In genomic region chr13:97201896-97202295, GRCm38 (mm10) we compare ENCODE assay signal across 20 mouse cellular contexts.
"Had no signal": no experiment of that assay in that cellular context is flagged by ENCODE, and none has a peak within 500 bp of the region (broad histone marks: within the 10 kb centered on the region; RNA-seq: fewer than 3 reads in every experiment).

No protein-coding gene starts in this region.

- H3K9ac ChIP-seq: limb, embryonic 13.5 days; liver, embryonic 13.5 days; lung, embryonic 14.5 days; midbrain, embryonic 13.5 days; neural tube, embryonic 13.5 days had no signal

- H3K36me3 ChIP-seq: limb, embryonic 10.5 days; limb, embryonic 13.5 days; liver, embryonic 13.5 days; midbrain, embryonic 10.5 days; midbrain, embryonic 13.5 days; neural tube, embryonic 13.5 days had no signal

- H3K4me3 ChIP-seq: layer of hippocampus, adult 2 months; limb, embryonic 10.5 days; limb, embryonic 13.5 days; liver, embryonic 13.5 days; megakaryocyte, embryonic 14.5 days; midbrain, embryonic 10.5 days; midbrain, embryonic 13.5 days; myocyte; neural tube, embryonic 13.5 days had no signal

- ATAC-seq: hindbrain, postnatal 0 days; inflammation-experienced regulatory T-cells, adult 6 months; intestine, embryonic 16.5 days; lung, postnatal 0 days; midbrain, embryonic 13.5 days; midbrain, embryonic 16.5 days had no signal

- H3K27ac ChIP-seq: hindbrain, postnatal 0 days; layer of hippocampus, adult 2 months; limb, embryonic 10.5 days; limb, embryonic 13.5 days; liver, embryonic 13.5 days; midbrain, embryonic 10.5 days; midbrain, embryonic 13.5 days; neural tube, embryonic 13.5 days had no signal

- H3K27me3 ChIP-seq: limb, embryonic 13.5 days; liver, embryonic 13.5 days; megakaryocyte, embryonic 14.5 days; midbrain, embryonic 13.5 days; neural tube, embryonic 13.5 days had no signal

- DNase-seq: layer of hippocampus, adult 9-11 months; liver; liver, embryonic 13.5 days; lung, embryonic 14.5 days; lung, postnatal 36 days; thymus, adult 18-20 months; thymus, postnatal 36 days had no signal

- H3K4me2 ChIP-seq: limb, embryonic 13.5 days; liver, embryonic 13.5 days; lung, embryonic 14.5 days; midbrain, embryonic 13.5 days; neural tube, embryonic 13.5 days had no signal

- H3K9me3 ChIP-seq: limb, embryonic 10.5 days; limb, embryonic 13.5 days; liver, embryonic 13.5 days; megakaryocyte, embryonic 14.5 days; midbrain, embryonic 10.5 days; midbrain, embryonic 13.5 days; neural tube, embryonic 13.5 days had no signal
